Mouse (Mus musculus): Measurements from ENCODE around the gene B4galt4.
A peak's percentile ranks its signal among the peaks of the same experiment; 100 is the strongest.
"Not testable (repeated sequence)": the region's sequence is repeated elsewhere in the genome, so short reads cannot be mapped to it uniquely, and the experiment has no call there.

Gene B4galt4

GRCm38 (mm10) chr16:38742113-38742658, at the start of gene B4galt4:
Gene B4galt4 (plus strand): TSS chr16:38742264.
- DNase-seq (ENCODE audit: low spot score in 2 of 2) = peak; percentile 31 to 55

DNA sequence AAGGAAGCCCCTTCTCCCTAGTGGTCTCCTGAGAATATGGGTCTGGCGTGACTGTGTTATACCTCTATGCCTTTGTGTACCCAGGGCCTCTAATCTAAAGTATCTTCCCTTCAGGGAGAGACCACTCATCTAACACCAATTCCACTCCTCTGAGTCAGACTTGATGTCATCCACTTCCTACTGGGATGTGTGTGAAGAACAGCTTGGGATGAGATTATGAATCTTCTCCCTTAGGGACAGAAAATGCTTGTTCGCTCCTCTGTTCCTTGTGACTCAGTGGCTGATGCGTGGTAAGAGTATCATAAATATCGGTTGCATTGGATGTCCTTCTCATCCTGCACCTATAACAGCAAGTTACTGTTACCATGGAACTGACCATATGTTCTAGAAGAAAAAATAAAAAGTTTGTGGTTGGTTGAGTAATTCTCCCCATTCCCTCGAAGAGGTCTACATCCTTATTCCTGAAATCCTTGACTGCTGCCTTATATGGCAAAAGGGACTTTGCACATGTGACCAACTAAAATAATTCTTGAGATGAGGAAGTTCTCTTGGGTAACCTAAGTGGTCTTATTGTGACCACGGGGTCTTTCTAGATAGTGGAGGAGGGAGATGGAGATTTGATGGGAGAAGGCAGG, 47.0 kb upstream of the B4galt4 start:
- DNase-seq (ENCODE audit: low spot score in 2 of 2) = no peak

- DNase-seq (ENCODE audit: low spot score in 2 of 2) = no peak
These were observed 46.5 kb upstream of the B4galt4 start for GRCm38 (mm10) chr16:38695557-38695956.

DNA sequence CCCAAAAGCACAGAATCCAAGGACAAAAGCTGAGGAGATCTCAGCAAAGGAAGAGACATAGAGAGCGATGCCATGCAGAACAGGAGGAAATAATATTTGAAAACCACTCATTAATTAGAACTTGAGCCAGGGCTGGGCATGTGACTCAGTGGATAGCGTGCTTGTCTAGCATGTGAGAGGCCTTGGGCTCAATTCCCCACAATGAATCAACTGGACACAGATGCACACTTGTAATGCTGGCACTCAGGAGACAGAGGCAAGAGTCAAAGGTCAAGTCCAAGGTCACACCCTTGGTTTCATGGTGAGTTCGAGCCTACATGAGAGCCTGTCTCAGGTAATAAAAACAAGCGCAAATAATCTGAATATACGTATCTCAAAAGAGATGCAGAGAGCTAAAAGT, 44.5 kb upstream of the B4galt4 start:
- no peak for DNase-seq (ENCODE audit: low spot score in 2 of 2)

DNA sequence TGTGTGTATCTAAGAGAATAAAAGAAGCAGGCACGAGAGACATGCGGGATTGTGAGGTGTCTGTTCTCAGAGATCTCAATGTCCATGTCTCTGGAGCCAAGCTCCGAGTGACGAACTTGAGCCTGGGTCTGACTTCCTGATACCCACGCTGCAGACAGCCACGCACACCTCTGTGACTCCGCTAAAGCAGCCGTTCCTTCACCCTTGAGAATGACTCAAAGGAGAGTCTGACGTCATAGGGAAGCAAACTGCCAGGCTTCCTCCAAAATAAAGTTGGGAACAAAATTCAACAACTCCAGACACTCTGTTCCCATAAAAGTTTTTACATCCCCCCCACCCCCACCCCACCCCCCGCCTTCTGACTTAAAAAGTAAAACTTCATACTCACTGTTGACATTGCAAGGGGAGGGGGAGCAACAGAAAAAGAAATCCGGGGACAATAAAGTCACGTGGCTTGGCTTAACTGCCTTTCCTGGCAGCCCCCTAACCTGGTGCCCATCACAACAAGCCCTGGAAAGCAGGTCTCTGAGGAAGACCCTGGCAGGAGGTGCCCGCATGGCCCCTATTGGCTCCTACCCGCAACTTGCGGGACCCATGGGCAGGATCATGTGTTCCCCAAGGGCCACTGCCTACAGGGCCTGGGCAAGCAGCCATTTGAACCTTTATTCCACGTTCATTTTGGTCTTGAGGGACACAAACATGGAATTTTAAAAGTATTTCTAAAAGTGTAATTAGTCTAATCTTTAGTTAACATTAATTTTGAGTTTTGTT, 41.5 kb upstream of the B4galt4 start:
- no peak for DNase-seq (ENCODE audit: low spot score in 2 of 2)

DNA sequence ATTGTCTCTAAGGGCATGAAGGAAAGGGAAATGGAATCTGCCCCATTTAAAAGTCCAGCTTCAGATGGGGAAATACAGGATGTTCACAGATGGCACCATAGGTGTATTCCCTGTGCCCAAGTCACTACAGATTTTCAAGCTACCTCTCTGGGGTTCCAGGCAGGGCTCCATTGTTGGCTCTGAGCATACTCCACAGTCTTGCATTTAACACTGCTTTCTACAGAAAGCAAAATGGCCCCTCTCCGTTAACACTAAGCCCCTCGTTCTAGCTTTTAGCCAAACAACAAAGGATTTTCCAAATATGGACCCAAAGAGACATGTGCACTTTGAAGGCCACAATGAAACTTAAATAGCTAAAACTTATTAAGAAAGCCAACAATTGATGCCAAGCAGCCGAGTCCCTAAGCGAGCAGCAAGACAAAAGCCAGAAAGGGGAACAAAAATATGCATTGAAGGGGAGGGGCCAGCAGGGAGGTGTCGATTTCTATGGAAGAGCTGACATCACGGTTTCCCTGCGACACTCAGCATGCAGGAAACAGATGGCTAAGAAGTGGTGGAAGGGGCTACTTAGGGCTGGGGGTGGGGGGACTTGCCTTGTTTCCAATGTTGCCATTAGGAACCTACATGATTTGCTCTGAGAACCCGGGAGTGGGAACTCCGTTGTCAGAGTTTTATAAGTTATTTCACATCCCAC, 40.4 kb upstream of the B4galt4 start:
- no peak for DNase-seq (ENCODE audit: low spot score in 2 of 2)

DNA sequence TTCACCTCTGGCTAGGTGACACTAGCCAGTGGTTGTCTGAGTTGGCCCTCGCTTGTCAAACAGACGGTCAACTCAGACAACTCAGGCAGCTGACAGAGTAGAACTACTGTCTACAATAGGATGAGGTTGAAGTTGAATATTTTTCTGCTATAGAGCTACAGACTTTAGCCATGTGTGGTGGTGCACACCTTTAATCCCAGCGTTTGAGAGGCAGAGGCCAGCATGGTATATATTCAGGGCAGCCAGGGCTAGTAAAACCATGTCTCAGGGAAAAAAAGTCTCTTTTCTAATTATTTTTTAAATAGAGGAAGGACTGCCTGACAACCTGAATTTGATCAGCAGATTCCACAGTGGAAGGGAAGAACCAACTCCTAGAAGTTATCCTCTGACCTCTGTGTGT, 39.7 kb upstream of the B4galt4 start:
- no peak for DNase-seq (ENCODE audit: low spot score in 2 of 2)

GRCm38 (mm10) chr16:38703501-38703900, 38.6 kb upstream of the B4galt4 start:
- no peak for DNase-seq (ENCODE audit: low spot score in 2 of 2)

- no peak for DNase-seq (ENCODE audit: low spot score in 2 of 2)
These were observed 36.4 kb upstream of the B4galt4 start for GRCm38 (mm10) chr16:38705531-38706281.

DNA sequence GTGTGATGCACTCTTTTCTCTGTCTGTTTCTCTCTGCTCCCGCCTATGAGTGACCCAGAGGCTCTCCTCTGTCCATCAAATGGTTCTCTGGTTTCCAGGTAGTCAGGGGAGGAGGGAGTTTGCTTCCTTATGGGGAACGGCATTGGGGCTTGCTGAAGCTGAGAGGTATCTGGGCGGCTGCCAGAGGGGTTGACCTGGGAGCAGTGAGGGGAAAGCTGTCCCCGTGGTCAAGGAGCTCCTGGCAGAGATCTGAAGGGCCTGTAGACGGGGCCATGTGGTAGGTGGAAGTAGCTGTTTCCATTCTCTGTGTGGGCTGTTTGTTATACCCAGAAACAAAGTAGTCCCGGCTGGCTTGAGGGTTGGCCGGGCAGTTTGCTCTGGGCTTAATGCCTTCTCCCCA, 35.3 kb upstream of the B4galt4 start:
- DNase-seq (ENCODE audit: low spot score in 2 of 2) = no peak

- peak in 1 of 2 experiments; percentile 16 for DNase-seq (ENCODE audit: low spot score in 2 of 2)
These were observed 33.0 kb upstream of the B4galt4 start for GRCm38 (mm10) chr16:38708962-38709520.

DNA sequence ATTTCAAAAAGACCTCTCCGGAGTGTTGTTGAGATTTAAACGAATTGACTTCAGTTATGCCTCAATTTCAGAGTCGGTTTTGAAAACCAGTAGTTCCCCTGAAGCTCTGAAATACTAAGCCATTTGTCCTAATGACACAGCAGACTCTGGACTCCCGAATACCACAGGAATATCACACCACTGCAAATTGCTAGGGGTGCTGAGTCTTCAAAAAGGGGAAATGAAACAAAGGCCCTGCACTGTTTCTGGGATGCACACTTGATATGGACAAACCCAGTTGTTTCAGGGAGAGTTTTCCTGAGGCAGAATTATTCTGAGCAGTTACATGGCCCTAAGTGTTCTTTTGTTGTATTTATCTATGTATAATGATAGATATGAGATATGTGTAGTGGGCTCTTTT, 30.8 kb upstream of the B4galt4 start:
- DNase-seq (ENCODE audit: low spot score in 2 of 2) = peak in 1 of 2 experiments; percentile 11

- DNase-seq (ENCODE audit: low spot score in 2 of 2) = no peak
These were observed 30.0 kb upstream of the B4galt4 start for GRCm38 (mm10) chr16:38712105-38712504.

DNA sequence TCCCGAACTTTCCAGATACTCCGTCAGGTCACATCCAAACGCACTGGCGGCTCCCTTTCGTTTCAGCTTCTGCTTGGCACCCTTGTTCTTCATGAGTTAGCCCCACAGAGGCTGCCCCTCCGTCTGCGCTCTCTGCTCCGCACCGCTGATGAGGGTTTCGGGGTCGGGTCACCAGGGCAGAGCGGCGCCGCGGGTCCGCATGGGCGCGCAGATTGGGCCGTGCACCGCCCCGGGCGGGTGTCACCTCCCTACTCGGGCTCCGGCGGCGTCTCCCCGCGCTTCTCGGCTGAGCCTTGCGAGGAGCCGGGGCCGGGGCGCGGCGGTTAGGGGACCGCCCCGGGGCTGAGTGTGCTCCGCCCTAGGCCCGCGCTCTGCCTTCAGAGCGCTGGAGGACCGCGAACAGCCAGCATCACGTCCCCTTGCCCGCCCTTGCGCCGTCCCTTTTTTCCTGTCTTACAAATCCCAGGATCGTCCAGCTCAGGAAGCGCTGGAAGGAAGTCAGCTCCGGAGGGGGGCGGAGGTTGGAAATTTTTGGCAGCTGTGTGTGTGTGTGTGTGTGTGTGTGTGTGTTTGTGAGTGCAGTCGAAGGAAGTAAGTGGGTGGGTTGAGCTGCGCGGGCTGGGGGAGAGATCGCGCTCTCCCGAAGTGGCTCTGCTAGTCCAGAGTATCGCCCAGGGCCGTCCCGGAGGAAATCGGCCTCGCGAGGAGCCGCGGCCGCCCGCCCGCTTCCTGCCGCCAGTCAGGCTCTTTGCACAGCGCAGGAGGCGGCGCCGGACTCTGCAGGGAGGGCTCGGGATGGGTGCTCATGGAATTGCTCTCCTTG, 29.3 kb upstream of the B4galt4 start, which contains the start of gene Arhgap31:
Gene Arhgap31 (minus strand): TSS at position 694 of the 823 bp plus-strand sequence.
- DNase-seq (ENCODE audit: low spot score in 2 of 2) = peak; percentile 67 to 73

DNA sequence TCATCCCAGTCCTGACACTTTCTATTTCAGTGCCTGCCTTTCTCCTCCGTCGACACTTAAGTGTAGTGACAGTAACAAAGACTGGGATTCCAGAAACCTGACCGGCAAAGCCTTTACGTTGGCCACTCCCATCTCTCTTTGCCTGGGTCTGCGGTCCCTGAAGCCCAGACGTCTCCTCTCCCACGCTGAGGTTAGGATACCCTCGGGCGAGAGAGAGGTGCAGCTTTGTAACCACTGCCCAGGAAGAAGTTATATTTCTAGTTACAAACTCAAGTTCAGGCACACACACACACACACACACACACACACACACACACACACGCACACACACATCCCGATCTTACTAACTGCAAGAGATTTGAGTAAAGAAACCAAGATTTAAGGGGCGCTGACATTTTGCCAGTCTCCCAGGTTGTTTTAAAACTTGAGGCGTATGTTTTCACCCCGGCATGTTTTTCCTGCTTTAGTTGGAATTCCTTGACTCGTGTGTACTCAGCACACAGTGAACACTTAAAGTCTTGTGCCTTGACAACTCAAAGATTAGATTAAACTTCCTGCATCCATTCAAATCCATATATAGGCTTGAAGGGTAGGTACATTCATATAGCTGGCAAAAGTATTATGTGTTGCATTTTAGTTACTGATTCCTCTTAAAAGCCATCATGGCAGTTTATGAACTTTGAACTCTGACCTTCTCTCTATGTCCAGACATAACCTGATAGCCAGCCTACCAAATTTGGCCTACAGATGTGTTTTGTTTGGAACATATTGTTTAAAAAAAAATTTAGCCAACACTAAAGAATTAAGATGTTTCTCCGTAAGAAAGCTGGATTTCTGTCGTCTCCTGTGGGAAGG, 28.4 kb upstream of the B4galt4 start:
- peak in 1 of 2 experiments; percentile 9 for DNase-seq (ENCODE audit: low spot score in 2 of 2)

- DNase-seq (ENCODE audit: low spot score in 2 of 2) = not testable (repeated sequence)
These were observed 27.9 kb upstream of the B4galt4 start for GRCm38 (mm10) chr16:38714259-38714526.

DNA sequence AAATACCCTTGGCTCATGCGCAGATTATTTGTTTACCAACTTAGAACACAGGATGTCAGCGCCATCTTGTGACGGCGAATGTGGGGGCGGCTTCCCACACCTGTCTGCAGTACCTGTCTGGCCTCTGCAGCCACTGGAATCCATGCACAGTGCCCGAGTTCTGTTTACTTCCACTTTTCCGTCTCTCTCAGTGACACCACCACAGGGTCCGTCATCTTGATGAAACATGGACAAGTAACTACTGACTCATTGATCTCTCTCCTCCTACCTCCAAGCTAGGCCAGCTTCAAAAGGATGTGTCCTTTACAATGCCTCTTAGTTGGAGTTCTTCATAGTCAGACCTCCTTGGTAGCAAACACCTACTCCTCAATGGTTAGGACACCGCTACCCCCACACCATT, 20.7 kb upstream of the B4galt4 start:
- no peak for DNase-seq (ENCODE audit: low spot score in 2 of 2)

DNA sequence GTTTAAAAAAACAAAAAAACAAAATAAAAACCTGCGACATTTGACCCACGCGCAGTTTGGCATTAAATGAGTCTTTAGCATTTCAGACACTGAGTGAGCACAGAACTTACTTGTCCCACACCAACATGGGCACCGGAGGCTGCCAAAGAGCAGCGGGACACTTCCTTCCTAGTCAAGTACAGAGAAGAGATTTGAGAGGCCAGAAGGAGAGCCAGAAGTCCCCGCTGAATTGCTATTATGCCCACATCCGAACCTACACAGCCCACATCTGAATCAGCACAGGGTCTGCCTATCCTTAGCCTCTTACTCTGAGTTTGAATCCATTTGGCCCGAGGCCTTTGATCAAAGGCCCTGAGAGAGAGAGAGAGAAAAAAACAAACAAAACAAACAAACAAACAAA, 17.8 kb upstream of the B4galt4 start:
- no peak for DNase-seq (ENCODE audit: low spot score in 2 of 2)

DNA sequence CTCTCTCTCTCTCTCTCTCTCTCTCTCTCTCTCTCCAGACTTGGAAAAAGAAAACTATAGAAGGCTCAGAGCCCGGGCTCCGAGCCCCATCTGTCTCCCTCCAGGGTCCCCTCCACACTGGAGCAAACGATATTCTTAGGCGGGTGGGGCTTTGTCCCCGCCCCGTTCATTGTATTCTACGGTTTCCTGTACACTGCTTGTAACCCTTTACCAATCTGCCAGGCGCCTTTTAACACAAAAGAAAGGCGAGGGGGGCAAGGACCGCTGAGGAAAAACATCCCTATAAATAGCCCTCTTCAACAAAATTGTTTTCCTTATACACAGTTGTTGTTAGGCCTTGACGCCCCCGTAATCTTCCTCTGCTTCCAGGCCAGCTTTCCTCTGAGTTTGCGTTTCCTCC, 17.1 kb upstream of the B4galt4 start:
- DNase-seq (ENCODE audit: low spot score in 2 of 2) = no peak
